ENCODE assay signal across 24 mouse cellular contexts in the genomic region with DNA sequence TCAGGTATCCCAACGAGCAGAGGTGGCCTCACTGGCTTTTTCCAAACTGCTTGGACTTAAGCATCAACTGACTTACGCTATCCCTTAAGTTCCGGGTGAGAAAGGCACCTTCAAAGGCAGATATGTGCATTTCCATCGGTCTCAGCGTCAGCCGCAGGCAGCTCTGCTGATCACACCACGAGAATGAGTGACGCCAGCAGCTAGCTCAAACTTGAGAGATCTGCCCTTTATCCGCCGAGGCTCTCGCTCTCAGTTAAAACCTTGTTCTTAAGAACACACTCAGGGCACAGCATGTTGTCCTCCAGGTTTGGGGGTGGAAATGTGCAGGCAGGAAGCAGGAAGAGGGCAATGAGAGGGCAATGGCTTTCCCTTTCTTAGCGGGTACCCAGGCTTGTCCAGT. TPM values are rescaled to one million over a fixed set of nuclear protein-coding genes. Genes with fewer than 3 reads are reported as not detected.
DNase-seq lines count a peak whose midpoint lies in the region; TF ChIP-seq lines count a peak whose summit lies in the region.
"Had no signal": no experiment of that assay in that cellular context is flagged by ENCODE, and none has a peak within 500 bp of the region (broad histone marks: within the 10 kb centered on the region; RNA-seq: fewer than 3 reads in every experiment).

No protein-coding gene starts in this region.

- H3K4me1 ChIP-seq in thymus, adult 2 months (replicated peaks; ENCODE audit: control insufficient read depth, insufficient read depth, low read length): peaks cover 73% of the 10 kb centered on the region
- H3K4me1 ChIP-seq: embryonic facial prominence, embryonic 13.5 days; forebrain, embryonic 13.5 days; hindbrain, embryonic 13.5 days had no signal

- H3K4me3 ChIP-seq in thymus, adult 2 months (ENCODE audit: control insufficient read depth, insufficient read depth, low read length): no peak overlapping the region
- H3K4me3 ChIP-seq: embryonic facial prominence, embryonic 13.5 days; forebrain, embryonic 13.5 days; heart, adult 2 months; heart, embryonic 15.5 days; hindbrain, embryonic 13.5 days had no signal

- peak overlapping the region; percentile 92 for H3K27ac ChIP-seq in thymus, adult 2 months (ENCODE audit: control insufficient read depth, insufficient read depth, low read length)
- H3K27ac ChIP-seq: embryonic facial prominence, embryonic 13.5 days; forebrain, embryonic 13.5 days; heart, adult 2 months; heart, embryonic 15.5 days; hindbrain, embryonic 13.5 days; hindbrain, postnatal 0 days had no signal

- no peak for TF ChIP-seq CTCF in thymus, adult 2 months (IDR thresholded peaks at IDR 0.05; ENCODE audit: borderline replicate concordance, control insufficient read depth, extremely low read depth, insufficient read depth, low read length, poor library complexity)

- no peaks in the 10 kb centered on the region for H3K36me3 ChIP-seq in thymus, adult 2 months (ENCODE audit: control insufficient read depth, insufficient read depth, low read length)
- H3K36me3 ChIP-seq: embryonic facial prominence, embryonic 13.5 days; heart, embryonic 15.5 days; hindbrain, embryonic 13.5 days had no signal

- no peak for DNase-seq in thymus, adult 2 months
- DNase-seq in thymus, postnatal 36 days: no peak
- peak; percentile 82 for DNase-seq in CD4-positive, CD25-positive, alpha-beta regulatory T cell, adult 2 months (ENCODE audit: low read depth, low spot score)
- peak; percentile 59 for DNase-seq in T-cell, adult 2 months (ENCODE audit: low spot score)
- DNase-seq in naive thymus-derived CD4-positive, alpha-beta T cell, adult 2 months (ENCODE audit: low read depth): peak; percentile 85
- DNase-seq in cerebellum, postnatal 14 days: no peak
- DNase-seq in right cerebral cortex, adult 2 months (ENCODE audit: low spot score in 2 of 2): no peak
- DNase-seq: adrenal gland, postnatal 10 days; cerebellum, adult 11-12 months; cerebellum, adult 9-10 months; cerebellum, postnatal 36 days; forebrain, postnatal 0 days; gastrocnemius, postnatal 14 days; heart, adult 2 months; heart, postnatal 14 days had no signal

- WGBS in thymus, adult 2 months: 84% methylated on average over 12 of the region's 12 CpGs

- no peak for TF ChIP-seq POLR2A in thymus, adult 2 months (IDR thresholded peaks at IDR 0.05; ENCODE audit: control insufficient read depth, extremely low read depth, insufficient read depth, low read length, poor library complexity)

- no peaks in the 10 kb centered on the region for H3K27me3 ChIP-seq in thymus, adult 2 months (ENCODE audit: control insufficient read depth, insufficient read depth, low read length)
- H3K27me3 ChIP-seq: CH12.LX; embryonic facial prominence, embryonic 13.5 days; forebrain, embryonic 13.5 days; heart, embryonic 15.5 days; hindbrain, embryonic 13.5 days; Patski had no signal

RNA-seq across cellular contexts. Expression of a gene that starts 1.6 kb away (rescaled TPM):
- polyA plus RNA-seq in thymus, adult 2 months (2012; rRNA removed): 17.3 and 22.4 TPM in 2 replicates
- polyA plus RNA-seq: brain, embryonic 14.5 days; embryonic facial prominence, embryonic 13.5 days; forebrain, embryonic 13.5 days; forebrain, postnatal 0 days; hindbrain, postnatal 0 days had no signal

RNA-seq across cellular contexts. Expression of a gene that starts 16.3 kb away (rescaled TPM):
- polyA plus RNA-seq in thymus, adult 2 months (2012; rRNA removed): 0.49 and 0.57 TPM in 2 replicates
- polyA plus RNA-seq: brain, embryonic 14.5 days; embryonic facial prominence, embryonic 13.5 days; forebrain, embryonic 13.5 days; forebrain, postnatal 0 days; heart, adult 2 months; heart, embryonic 11.5 days; heart, embryonic 15.5 days; hindbrain, embryonic 13.5 days; hindbrain, postnatal 0 days; Patski had no signal

RNA-seq across cellular contexts. Expression of a gene that starts 28.0 kb away (rescaled TPM):
- 74.9 and 82.4 TPM in 2 replicates for polyA plus RNA-seq in thymus, adult 2 months (2012; rRNA removed)

RNA-seq across cellular contexts. Expression of a gene that starts 42.3 kb away (rescaled TPM):
- polyA plus RNA-seq in thymus, adult 2 months (2012; rRNA removed): 0.03 TPM in 1 of 2 replicates, not detected in the other
- polyA plus RNA-seq: brain, embryonic 14.5 days; embryonic facial prominence, embryonic 13.5 days; forebrain, embryonic 13.5 days; forebrain, postnatal 0 days; heart, adult 2 months; heart, embryonic 11.5 days; heart, embryonic 15.5 days; hindbrain, embryonic 13.5 days; hindbrain, postnatal 0 days; Patski had no signal

Comparison
In these comparisons a context has a peak if more than half of its experiments do, and no peak if none do; other contexts are left out.
1. DNase-seq: peak in CD4-positive, CD25-positive, alpha-beta regulatory T cell, adult 2 months (single experiment), T-cell, adult 2 months (single experiment) and naive thymus-derived CD4-positive, alpha-beta T cell, adult 2 months (single experiment); none in thymus, adult 2 months (single experiment), thymus, postnatal 36 days (0 of 2), cerebellum, postnatal 14 days (0 of 2) and right cerebral cortex, adult 2 months (0 of 2).